ENCODE assay signal across 8 mouse cellular contexts in the genomic region with DNA sequence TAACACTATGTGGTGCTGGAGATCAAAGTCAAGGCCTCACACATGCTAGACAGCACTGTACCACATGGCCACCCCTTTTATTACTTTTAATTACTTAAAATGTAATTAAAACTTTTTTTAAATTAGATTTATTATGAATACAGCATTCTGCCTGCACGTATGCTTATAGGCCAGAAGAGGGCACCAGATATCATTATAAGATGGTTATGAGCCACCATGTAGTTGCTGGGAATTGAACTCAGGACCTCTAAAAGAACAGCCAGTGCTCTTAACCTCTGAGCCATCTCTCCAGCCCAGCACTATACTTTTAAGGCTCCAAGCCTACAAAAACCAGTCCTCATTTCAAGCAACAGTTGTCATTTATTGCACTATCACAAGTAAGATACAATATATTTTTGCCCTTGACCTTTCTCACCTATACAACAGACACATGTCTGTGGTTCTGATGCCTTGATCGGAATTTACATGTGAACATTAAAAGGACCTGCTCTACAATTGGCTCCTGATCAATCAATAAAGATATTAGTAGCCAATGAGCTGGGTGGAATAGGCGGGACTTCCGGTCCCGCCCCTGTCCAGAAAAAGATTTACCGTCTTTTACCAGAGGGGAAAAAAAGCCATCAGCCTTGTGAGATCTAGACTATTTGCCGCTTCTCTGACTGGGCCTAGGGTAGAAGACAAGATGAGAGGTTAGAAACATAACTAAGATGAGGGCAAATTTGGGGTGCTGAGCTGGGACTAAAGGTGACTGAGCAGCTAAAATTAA. TPM values are rescaled to one million over a fixed set of nuclear protein-coding genes. Genes with fewer than 3 reads are reported as not detected.
DNase-seq lines count a peak whose midpoint lies in the region; ATAC-seq and TF ChIP-seq lines count a peak whose summit lies in the region.

No protein-coding gene starts in this region.

- H3K9me3 ChIP-seq in kidney, postnatal 0 days (replicated peaks; ENCODE audit: low read length) = no peaks in the 10 kb centered on the region
- no peaks in the 10 kb centered on the region for H3K9me3 ChIP-seq in hindbrain, embryonic 10.5 days
- no peaks in the 10 kb centered on the region for H3K9me3 ChIP-seq in midbrain, postnatal 0 days (ENCODE audit: low read length)

- no peak overlapping the region for H3K4me2 ChIP-seq in kidney, postnatal 0 days (ENCODE audit: low read length)
- no peak overlapping the region for H3K4me2 ChIP-seq in midbrain, postnatal 0 days (ENCODE audit: low read depth, low read length, poor library complexity, severe bottlenecking)

- no peaks in the 10 kb centered on the region for H3K36me3 ChIP-seq in kidney, postnatal 0 days (ENCODE audit: insufficient read depth, low read length)
- no peaks in the 10 kb centered on the region for H3K36me3 ChIP-seq in hindbrain, embryonic 10.5 days
- no peaks in the 10 kb centered on the region for H3K36me3 ChIP-seq in midbrain, postnatal 0 days (ENCODE audit: insufficient read depth, low read length)

- H3K4me1 ChIP-seq in kidney, postnatal 0 days (replicated peaks; ENCODE audit: insufficient read depth, low read length) = no peaks in the 10 kb centered on the region
- 0 out of 2 replicates have a peak, but pooled peaks cover 3% of the 10 kb centered on the region for H3K4me1 ChIP-seq in hindbrain, embryonic 10.5 days (replicated peaks)
- no peaks in the 10 kb centered on the region for H3K4me1 ChIP-seq in midbrain, postnatal 0 days (ENCODE audit: insufficient read depth, low read length)

- 37% methylated on average over 7 of the region's 7 CpGs for WGBS in kidney, postnatal 0 days
- 15% methylated on average over 7 of the region's 7 CpGs for WGBS in hindbrain, embryonic 10.5 days
- 23% methylated on average over 7 of the region's 7 CpGs for WGBS in midbrain, postnatal 0 days

- no peak overlapping the region for H3K4me3 ChIP-seq in kidney, postnatal 0 days (replicated peaks; ENCODE audit: low read depth, low read length)
- peak overlapping the region; percentile 38 for H3K4me3 ChIP-seq in hindbrain, embryonic 10.5 days
- H3K4me3 ChIP-seq in midbrain, postnatal 0 days (ENCODE audit: low read depth, low read length) = no peak overlapping the region

- no peaks in the 10 kb centered on the region for H3K27me3 ChIP-seq in kidney, postnatal 0 days (ENCODE audit: insufficient read depth, low read length)
- H3K27me3 ChIP-seq in hindbrain, embryonic 10.5 days (ENCODE audit: insufficient read depth, poor library complexity, severe bottlenecking) = no peaks in the 10 kb centered on the region
- no peaks in the 10 kb centered on the region for H3K27me3 ChIP-seq in midbrain, postnatal 0 days (ENCODE audit: insufficient read depth, low read length)

- no peak overlapping the region for H3K9ac ChIP-seq in kidney, postnatal 0 days (ENCODE audit: low read depth, low read length)
- no peak overlapping the region for H3K9ac ChIP-seq in midbrain, postnatal 0 days (replicated peaks; ENCODE audit: low read length, poor library complexity, severe bottlenecking)

- DNase-seq in kidney, postnatal 0 days (ENCODE audit: low spot score) = no peak
- DNase-seq in kidney, postnatal 14 days = no peak
- peak; percentile 92 for DNase-seq in ZHBTc4 (ENCODE audit: low read depth, low spot score)
- DNase-seq in hindbrain, embryonic 10.5 days (ENCODE audit: low spot score) = peak; percentile 65
- DNase-seq in midbrain, postnatal 0 days (ENCODE audit: low spot score) = peak; percentile 66
- no peak for DNase-seq in adrenal gland, adult 2 months
- no peak for DNase-seq in c-Kit-positive CD71-positive TER-119-positive erythroid progenitor cells, embryonic 14.5 days (ENCODE audit: low spot score)
- DNase-seq in layer of hippocampus, adult 9-11 months = no peak

- TF ChIP-seq CTCF in kidney, postnatal 0 days (IDR thresholded peaks at IDR 0.05; ENCODE audit: low read depth) = peak; percentile 36; the same call in 1 of the 2 replicates
- TF ChIP-seq CTCF in midbrain, postnatal 0 days (IDR thresholded peaks at IDR 0.05) = peak; percentile 35

- H3K27ac ChIP-seq in kidney, postnatal 0 days = no peak overlapping the region
- H3K27ac ChIP-seq in hindbrain, embryonic 10.5 days = 0 out of 2 replicates have a peak overlapping the region, but pooled peaks have one; percentile 29
- no peak overlapping the region for H3K27ac ChIP-seq in midbrain, postnatal 0 days (ENCODE audit: low read depth, low read length)

- no peak for ATAC-seq in kidney, postnatal 0 days (replicated peaks; ENCODE audit: low FRiP score, low read depth)
- ATAC-seq in midbrain, postnatal 0 days (ENCODE audit: low FRiP score) = no peak

RNA-seq across cellular contexts. Expression of a gene that starts 4.6 kb away (rescaled TPM):
- polyA plus RNA-seq in kidney, postnatal 0 days (2015; fragmentation: Nextera tagmentation; extraction: Ambion mirVana) = 48.3 and 51.6 TPM in 2 replicates
- polyA plus RNA-seq in hindbrain, embryonic 10.5 days (2016; fragmentation: Nextera tagmentation; extraction: Ambion mirVana) = 73.7 and 90.3 TPM in 2 replicates
- total RNA-seq in midbrain, postnatal 0 days (2014; rRNA removed) = 47.0 and 60.2 TPM in 2 replicates
- 30.2 and 33.6 TPM in 2 replicates for polyA plus RNA-seq in midbrain, postnatal 0 days (2015; fragmentation: Nextera tagmentation; extraction: Ambion mirVana)
- 10 to 100 TPM; 33.3 to 42.1 TPM for total RNA-seq in adrenal gland, adult 2 months (2021)
- polyA plus RNA-seq in adrenal gland, adult 2 months (2012; rRNA removed) = 13.6 and 16.7 TPM in 2 replicates

RNA-seq across cellular contexts. Expression of a gene that starts 5.5 kb away (rescaled TPM):
- polyA plus RNA-seq in kidney, postnatal 0 days (2015; fragmentation: Nextera tagmentation; extraction: Ambion mirVana) = 30.2 and 33.8 TPM in 2 replicates
- polyA plus RNA-seq in hindbrain, embryonic 10.5 days (2016; fragmentation: Nextera tagmentation; extraction: Ambion mirVana) = 37.1 and 49.2 TPM in 2 replicates
- 16.0 and 23.4 TPM in 2 replicates for total RNA-seq in midbrain, postnatal 0 days (2014; rRNA removed)
- polyA plus RNA-seq in midbrain, postnatal 0 days (2015; fragmentation: Nextera tagmentation; extraction: Ambion mirVana) = 29.7 TPM in 2 replicates
- 10 to 100 TPM; 12.6 to 15.4 TPM for total RNA-seq in adrenal gland, adult 2 months (2021)
- 4.6 TPM in 2 replicates for polyA plus RNA-seq in adrenal gland, adult 2 months (2012; rRNA removed)

Comparison
In these comparisons a context has a peak if more than half of its experiments do, and no peak if none do; other contexts are left out.
1. DNase-seq: peak in ZHBTc4 (single experiment), hindbrain, embryonic 10.5 days (single experiment) and midbrain, postnatal 0 days (single experiment); none in kidney, postnatal 0 days (single experiment), kidney, postnatal 14 days (single experiment), adrenal gland, adult 2 months (single experiment), c-Kit-positive CD71-positive TER-119-positive erythroid progenitor cells, embryonic 14.5 days (single experiment) and layer of hippocampus, adult 9-11 months (single experiment).